Mouse (Mus musculus) lung, adult 2 months (tissue): Measurements from ENCODE around the gene Smyd1. TPM values are rescaled to one million over a fixed set of nuclear protein-coding genes. Genes with fewer than 3 reads are reported as not detected.

Source experiments
- DNase-seq: peaks from one replicate; pipeline ENCODE4 v3.0.0; 2022
- H3K4me1 ChIP-seq: fragments of 200-500 bp; 2 replicates; pipeline ENCODE4 v1.6.1; 2011; ENCODE audit warnings: low read length; ENCODE audit not compliant: control insufficient read depth, insufficient read depth
- H3K4me3 ChIP-seq: fragments of 200-500 bp; replicated peaks from 2 replicates; pipeline ENCODE3; 2011; ENCODE audit warnings: low read depth, mild to moderate bottlenecking, control low read depth, low read length; ENCODE audit errors: extremely low read depth
- CTCF ChIP-seq: fragments of 200-500 bp; IDR thresholded peaks from 2 replicates; pipeline ENCODE4 v1.5.1; 2011; ENCODE audit warnings: mild to moderate bottlenecking, low read length, control low read depth; ENCODE audit not compliant: insufficient read depth
- POLR2A ChIP-seq: fragments of 200-500 bp; IDR thresholded peaks from 2 replicates; pipeline ENCODE4 v1.6.1; 2011; ENCODE audit warnings: low read depth, mild to moderate bottlenecking, control low read depth, low read length, borderline replicate concordance; ENCODE audit errors: extremely low read depth
- WGBS: fragments of 180-500 bp; shearing (Covaris S2); methylation state at CpG from one replicate; pipeline ENCODE4 v1.1.7; 2018; 5-methylcytosine and 5-hydroxymethylcytosine counted together
- polyA plus RNA-seq: library from polyadenylated mRNA; depleted of rRNA; stranded (reverse); fragments of >200 nt; gene quantifications from 2 replicates; pipeline ENCODE4 v1.2.3, GENCODE M21; 2012; rRNA removed

The Smyd1 gene
- polyA plus RNA-seq: 2.3 and 7.0 TPM in 2 replicates

- TF ChIP-seq POLR2A: no peak
- no peak for TF ChIP-seq CTCF
- Histone ChIP-seq H3K4me3 (no peak within 1 kb of the TSS), H3K4me1 (no peaks in the 10 kb centered on the region)
- 80% methylated on average over 3 of the region's 3 CpGs for WGBS
- DNase-seq: no peak
These were observed at the start of gene Smyd1 for GRCm38 (mm10) chr6:71321826-71322283. Smyd1 (minus strand) TSS chr6:71322233.

- H3K4me3 ChIP-seq: no peak overlapping the region
- WGBS: 82% methylated on average over 5 of the region's 5 CpGs
- H3K4me1 ChIP-seq: no peaks in the 10 kb centered on the region
- TF ChIP-seq POLR2A: no peak
- DNase-seq: no peak
These were observed 49.1 kb upstream of the Smyd1 start for GRCm38 (mm10) chr6:71371085-71371605.

- DNase-seq: no peak
- H3K4me1 ChIP-seq: no peaks in the 10 kb centered on the region
- WGBS: 91% methylated on average over 6 of the region's 6 CpGs
- H3K4me3 ChIP-seq: no peak overlapping the region
- no peak for TF ChIP-seq CTCF
- no peak for TF ChIP-seq POLR2A
These were observed 47.4 kb upstream of the Smyd1 start for GRCm38 (mm10) chr6:71369416-71369815.

GRCm38 (mm10) chr6:71363995-71364394, 42.0 kb upstream of the Smyd1 start:
- Histone ChIP-seq H3K4me3 (no peak overlapping the region), H3K4me1 (no peaks in the 10 kb centered on the region)
- 76% methylated on average over 2 of the region's 2 CpGs for WGBS
- DNase-seq: no peak
- TF ChIP-seq CTCF (no peak), POLR2A (no peak)

- no peak for TF ChIP-seq CTCF
- TF ChIP-seq POLR2A: no peak
- H3K4me3 ChIP-seq: no peak overlapping the region
- 72% methylated on average over 10 of the region's 10 CpGs for WGBS
- no peak for DNase-seq
- no peaks in the 10 kb centered on the region for H3K4me1 ChIP-seq
These were observed 39.2 kb upstream of the Smyd1 start for GRCm38 (mm10) chr6:71361156-71361670.

- TF ChIP-seq CTCF (no peak), POLR2A (no peak)
- WGBS: 52% methylated on average over 5 of the region's 5 CpGs
- Histone ChIP-seq H3K4me3 (no peak overlapping the region), H3K4me1 (no peaks in the 10 kb centered on the region)
- DNase-seq: no peak
These were observed 38.7 kb upstream of the Smyd1 start for GRCm38 (mm10) chr6:71360751-71361150.

GRCm38 (mm10) chr6:71360221-71360620, 38.2 kb upstream of the Smyd1 start:
- WGBS: 71% methylated on average over 4 of the region's 4 CpGs
- no peak for TF ChIP-seq POLR2A
- TF ChIP-seq CTCF: no peak
- Histone ChIP-seq H3K4me1 (no peaks in the 10 kb centered on the region), H3K4me3 (no peak overlapping the region)
- no peak for DNase-seq

GRCm38 (mm10) chr6:71357493-71357892, 35.5 kb upstream of the Smyd1 start:
- TF ChIP-seq CTCF (no peak), POLR2A (no peak)
- no peak for DNase-seq
- WGBS: 83% methylated on average over 7 of the region's 7 CpGs
- Histone ChIP-seq H3K4me3 (no peak overlapping the region), H3K4me1 (no peaks in the 10 kb centered on the region)

GRCm38 (mm10) chr6:71353722-71354121, 31.7 kb upstream of the Smyd1 start:
- no peak overlapping the region for H3K4me3 ChIP-seq
- 74% methylated on average over 2 of the region's 2 CpGs for WGBS
- no peak for TF ChIP-seq POLR2A
- no peak for TF ChIP-seq CTCF
- no peaks in the 10 kb centered on the region for H3K4me1 ChIP-seq
- DNase-seq: no peak

GRCm38 (mm10) chr6:71352866-71353427, 30.9 kb upstream of the Smyd1 start:
- no peaks in the 10 kb centered on the region for H3K4me1 ChIP-seq
- DNase-seq: no peak
- WGBS: 76% methylated on average over 10 of the region's 10 CpGs
- H3K4me3 ChIP-seq: no peak overlapping the region
- no peak for TF ChIP-seq CTCF
- TF ChIP-seq POLR2A: no peak
